Mouse (Mus musculus) liver, embryonic 14.5 days (tissue): ENCODE measurements around the gene Gen1.

Experiments
- CTCF ChIP-seq: IDR thresholded peaks from 2 replicates; pipeline ENCODE4 v1.5.1; 2016; ENCODE audit warnings: antibody characterized with exemption, low read depth, control low read depth
- EP300 ChIP-seq: IDR thresholded peaks from 2 replicates; pipeline ENCODE4 v1.6.1; 2016; ENCODE audit warnings: antibody characterized with exemption, low read depth

DNA sequence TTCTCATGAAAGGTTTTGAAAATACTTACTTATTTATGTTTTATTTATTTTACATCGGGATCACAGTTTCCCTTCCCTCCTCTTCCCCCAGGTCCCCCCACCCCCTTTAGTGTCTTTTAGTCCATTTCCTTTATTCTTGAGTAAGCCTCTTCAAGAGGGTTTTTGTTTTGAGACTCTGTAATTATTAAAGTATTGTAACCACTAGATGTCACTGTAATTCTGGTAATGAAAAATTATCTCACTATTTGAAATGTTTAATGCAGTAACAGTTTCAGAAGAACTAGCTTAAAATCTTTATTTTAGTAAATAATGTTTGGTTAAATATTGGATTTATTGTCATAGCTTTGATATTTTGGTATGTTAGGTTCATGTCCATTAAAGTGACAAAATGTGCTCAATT, 48.2 kb upstream of the Gen1 start:
- TF ChIP-seq EP300 (no peak), CTCF (no peak)
